Mouse (Mus musculus) CH12.LX (cell line): Measurements from ENCODE around the gene Thy1. TPM values are rescaled to one million over a fixed set of nuclear protein-coding genes. Genes with fewer than 3 reads are reported as not detected.

Experiments
- DNase-seq: peaks from one replicate; pipeline ENCODE4 v3.0.0-alpha.2; 2013; ENCODE audit errors: extremely low read depth
- H3K27ac ChIP-seq: 2 replicates; pipeline ENCODE4 v1.5.1; 2012; ENCODE audit warnings: low read depth, mild to moderate bottlenecking, control low read depth, moderate library complexity; ENCODE audit not compliant: insufficient read depth
- H3K27me3 ChIP-seq: replicated peaks from 2 replicates; pipeline ENCODE3; 2012; ENCODE audit warnings: inconsistent platforms
- H3K36me3 ChIP-seq, 2 experiments: replicated peaks in 1 of 2; 2 replicates each; pipeline versions ENCODE3 to v1.6.1; 2012; ENCODE audit warnings: inconsistent platforms in 1 of 2, low read length in 1 of 2, mild to moderate bottlenecking in 1 of 2, mixed read lengths in 1 of 2, moderate library complexity in 1 of 2; ENCODE audit not compliant: control insufficient read depth in 1 of 2, insufficient read depth in 1 of 2
- H3K4me1 ChIP-seq, 2 experiments: 2 replicates each; pipeline ENCODE4 v1.6.1; 2012; ENCODE audit warnings: inconsistent platforms in 1 of 2, moderate library complexity in 1 of 2; ENCODE audit not compliant: insufficient read depth in 2 of 2, control insufficient read depth in 1 of 2
- H3K4me2 ChIP-seq: 2 replicates; pipeline ENCODE4 v1.6.1; 2012; ENCODE audit warnings: low read depth, mild to moderate bottlenecking, control low read depth; ENCODE audit not compliant: poor library complexity, insufficient read depth, severe bottlenecking
- H3K4me3 ChIP-seq, 3 experiments: fragments of 150-350 bp in 1 of 3; sonication (generic) in 1 of 3; replicated peaks in 1 of 3; 2 replicates each; pipeline versions ENCODE3 to v1.5.1; 2011 to 2012; ENCODE audit warnings: low read depth in 2 of 3, low read length in 2 of 3, mild to moderate bottlenecking in 2 of 3, moderate library complexity in 2 of 3, control low read depth in 1 of 3, improper control_type of control experiment in 1 of 3, inconsistent platforms in 1 of 3, mixed read lengths in 1 of 3; ENCODE audit not compliant: poor library complexity in 1 of 3
- H3K79me2 ChIP-seq: replicated peaks from 2 replicates; pipeline ENCODE4 v1.6.1; 2012; ENCODE audit warnings: mild to moderate bottlenecking, moderate library complexity; ENCODE audit not compliant: control insufficient read depth, poor library complexity, insufficient read depth, severe bottlenecking; ENCODE audit errors: extremely low read depth
- H3K9ac ChIP-seq: 2 replicates; pipeline ENCODE4 v1.6.1; 2012; ENCODE audit warnings: low read depth, mild to moderate bottlenecking, control low read depth, moderate library complexity; ENCODE audit not compliant: insufficient read depth
- H3K9me3 ChIP-seq: replicated peaks from 2 replicates; pipeline ENCODE3; 2012; ENCODE audit warnings: low read length, inconsistent platforms, mixed read lengths
- BHLHE40 ChIP-seq: IDR thresholded peaks from 2 replicates; pipeline ENCODE4 v1.6.1; 2011; ENCODE audit warnings: mild to moderate bottlenecking, low read depth, low read length, improper control_type of control experiment
- CHD2 ChIP-seq: IDR thresholded peaks from 2 replicates; pipeline ENCODE4 v1.6.1; 2011; ENCODE audit warnings: low read length, improper control_type of control experiment
- CTCF ChIP-seq, 2 experiments: IDR thresholded peaks in 1 of 2; conservative IDR thresholded peaks in 1 of 2; 2 replicates each; pipeline ENCODE4 v1.5.1; 2011 to 2012; ENCODE audit warnings: low read depth in 2 of 2, low read length in 2 of 2, improper control_type of control experiment in 1 of 2, inconsistent platforms in 1 of 2, mild to moderate bottlenecking in 1 of 2, moderate library complexity in 1 of 2
- E2F4 ChIP-seq: IDR thresholded peaks from 2 replicates; pipeline ENCODE4 v1.6.1; 2011; ENCODE audit warnings: low read depth, low read length, improper control_type of control experiment; ENCODE audit not compliant: insufficient replicate concordance
- ELF1 ChIP-seq: IDR thresholded peaks from 2 replicates; pipeline ENCODE4 v1.6.1; 2014; ENCODE audit warnings: low read depth, mild to moderate bottlenecking, inconsistent platforms, low read length, improper control_type of control experiment
- EP300 ChIP-seq: IDR thresholded peaks from 2 replicates; pipeline ENCODE4 v1.6.1; 2011; ENCODE audit warnings: low read length, improper control_type of control experiment
- ETS1 ChIP-seq: conservative IDR thresholded peaks from 2 replicates; pipeline ENCODE4 v1.6.1; 2012; ENCODE audit warnings: low read depth, mild to moderate bottlenecking, inconsistent platforms, low read length, improper control_type of control experiment, moderate library complexity
- GABPA ChIP-seq: IDR thresholded peaks from 2 replicates; pipeline ENCODE4 v1.6.1; 2012; ENCODE audit warnings: low read depth, low read length, improper control_type of control experiment, inconsistent platforms; ENCODE audit not compliant: insufficient replicate concordance
- KAT2A ChIP-seq: IDR thresholded peaks from 2 replicates; pipeline ENCODE4 v1.6.1; 2012; ENCODE audit warnings: low read length, improper control_type of control experiment, inconsistent platforms; ENCODE audit not compliant: insufficient replicate concordance
- MAFK ChIP-seq: IDR thresholded peaks from 2 replicates; pipeline ENCODE4 v1.6.1; 2011; ENCODE audit warnings: low read length, improper control_type of control experiment; ENCODE audit not compliant: insufficient replicate concordance
- MEF2A ChIP-seq: IDR thresholded peaks from 2 replicates; pipeline ENCODE4 v1.6.1; 2014; ENCODE audit warnings: low read depth, mild to moderate bottlenecking, inconsistent platforms, low read length, improper control_type of control experiment, borderline replicate concordance
- MXI1 ChIP-seq: IDR thresholded peaks from 2 replicates; pipeline ENCODE4 v1.6.1; 2011; ENCODE audit warnings: mild to moderate bottlenecking, low read depth, low read length, improper control_type of control experiment
- NELFE ChIP-seq: IDR thresholded peaks from 2 replicates; pipeline ENCODE4 v1.6.1; 2011; ENCODE audit warnings: low read depth, low read length, improper control_type of control experiment
- PAX5 ChIP-seq: IDR thresholded peaks from 2 replicates; pipeline ENCODE4 v1.6.1; 2012; ENCODE audit warnings: low read length, inconsistent platforms, mixed read lengths
- POLR2A ChIP-seq: IDR thresholded peaks from 2 replicates; pipeline ENCODE4 v1.6.1; 2011; ENCODE audit warnings: low read depth, mild to moderate bottlenecking, improper control_type of control experiment, low read length
- POLR2AphosphoS2 ChIP-seq: IDR thresholded peaks from 2 replicates; pipeline ENCODE4 v1.6.1; 2011; ENCODE audit warnings: low read depth, low read length, improper control_type of control experiment
- RCOR1 ChIP-seq: conservative IDR thresholded peaks from 2 replicates; pipeline ENCODE4 v1.6.1; 2012; ENCODE audit warnings: low read depth, mild to moderate bottlenecking, inconsistent platforms, low read length, improper control_type of control experiment
- SIN3A ChIP-seq: IDR thresholded peaks from 2 replicates; pipeline ENCODE4 v1.6.1; 2012; ENCODE audit warnings: low read length, improper control_type of control experiment, inconsistent platforms
- SMC3 ChIP-seq: IDR thresholded peaks from 2 replicates; pipeline ENCODE4 v1.6.1; 2011; ENCODE audit warnings: low read depth, low read length, improper control_type of control experiment
- TBP ChIP-seq: conservative IDR thresholded peaks from 2 replicates; pipeline ENCODE4 v1.6.1; 2011; ENCODE audit warnings: low read depth, low read length, improper control_type of control experiment
- TCF12 ChIP-seq: IDR thresholded peaks from 2 replicates; pipeline ENCODE4 v1.6.1; 2014; ENCODE audit warnings: low read depth, mild to moderate bottlenecking, inconsistent platforms, low read length, improper control_type of control experiment
- UBTF ChIP-seq: IDR thresholded peaks from 2 replicates; pipeline ENCODE4 v1.6.1; 2012; ENCODE audit warnings: low read depth, mild to moderate bottlenecking, inconsistent platforms, low read length, improper control_type of control experiment, moderate library complexity
- USF1 ChIP-seq: IDR thresholded peaks from 2 replicates; pipeline ENCODE4 v1.6.1; 2014; ENCODE audit warnings: low read depth, mild to moderate bottlenecking, inconsistent platforms, low read length, improper control_type of control experiment
- ZC3H11A ChIP-seq: IDR thresholded peaks from 2 replicates; pipeline ENCODE4 v1.6.1; 2012; ENCODE audit warnings: low read depth, mild to moderate bottlenecking, inconsistent platforms, low read length, improper control_type of control experiment
- ZKSCAN1 ChIP-seq: IDR thresholded peaks from 2 replicates; pipeline ENCODE4 v1.6.1; 2012; ENCODE audit warnings: low read depth, inconsistent platforms, low read length, improper control_type of control experiment, borderline replicate concordance
- ZNF384 ChIP-seq: IDR thresholded peaks from 2 replicates; pipeline ENCODE4 v1.6.1; 2012; ENCODE audit warnings: low read depth, low read length, improper control_type of control experiment, inconsistent platforms
- dilution Hi-C: fragments of 300-500 bp; cut with MboI; formaldehyde crosslinking; loops from 2 replicates; pipeline ENCODE4 v1.14.3; 2020; ENCODE audit warnings: low sequenced_read_pairs; ENCODE audit not compliant: extremely low pct_unique_long_range_greater_than_20kb, extremely low pct_ligation_motif_present
- in situ Hi-C: fragments of 300-500 bp; cut with MboI; formaldehyde crosslinking; loops from 3 replicates; pipeline ENCODE4 v1.14.3; 2019; ENCODE audit warnings: low sequenced_read_pairs, low pct_ligation_motif_present, low pct_unique_long_range_greater_than_20kb, mixed read lengths
- polyA plus RNA-seq: library from polyadenylated mRNA; unstranded; fragments of >175 nt; gene quantifications from 2 replicates; pipeline ENCODE4 v1.2.1, GENCODE M21; 2012; ENCODE audit warnings: low read depth; ENCODE audit not compliant: insufficient read length
- total RNA-seq, 2 experiments: library from RNA; depleted of rRNA; stranded (reverse); fragments of 300-350 nt in 1 of 2; fragments of >200 nt in 1 of 2; gene quantifications; 2 replicates each; pipeline ENCODE4 v1.2.3; 2012 to 2014

The Thy1 gene
- total and polyA plus RNA-seq, 3 experiments, result not detected

GRCm38 (mm10) chr9:44007991-44008390, 35.2 kb upstream of the Thy1 start (continued):
- TF ChIP-seq RCOR1, result no peak

- dilution Hi-C loops, result no loop called here
- in situ Hi-C loops, result no loop called here
Measured at GRCm38 (mm10) chr9:44010900-44011299, 32.3 kb upstream of the Thy1 start.

GRCm38 (mm10) chr9:44011668-44012067, 31.5 kb upstream of the Thy1 start:
- in situ Hi-C loops, result no loop called here

More at GRCm38 (mm10) chr9:44010900-44011299, 32.3 kb upstream of the Thy1 start:
- no peak for DNase-seq
- Histone ChIP-seq H3K79me2 (no peaks in the 10 kb centered on the region), H3K27ac (no peak overlapping the region), H3K9ac (no peak overlapping the region), H3K4me2 (no peak overlapping the region), H3K9me3 (peaks cover 3% of the 10 kb centered on the region), H3K27me3 (peaks cover 41% of the 10 kb centered on the region), H3K4me1 (peaks cover 0 to 23% of the 10 kb centered on the region in 2 experiments; a peak in 2 of 4 replicates), H3K36me3 (no peaks in the 10 kb centered on the region)
- TF ChIP-seq CTCF (conservative IDR thresholded peaks at IDR 0.05 in 1 of 2, IDR thresholded peaks at IDR 0.05 in 1 of 2; ENCODE audit: low read depth in 2 of 2, low read length in 2 of 2) (peak in 1 of 2 experiments; percentile 36; a peak in 2 of 4 replicates), UBTF (no peak)
- TF ChIP-seq, all 38 proteins: peak for 1
- H3K4me3 ChIP-seq, result no peak overlapping the region

GRCm38 (mm10) chr9:44012164-44012563, 31.0 kb upstream of the Thy1 start:
- Histone ChIP-seq H3K4me2 (no peak overlapping the region), H3K9me3 (peaks cover 3% of the 10 kb centered on the region), H3K4me1 (peaks cover 0 to 23% of the 10 kb centered on the region in 2 experiments; a peak in 2 of 4 replicates), H3K79me2 (no peaks in the 10 kb centered on the region)
- TF ChIP-seq SIN3A (no peak), CHD2 (no peak), KAT2A (no peak), BHLHE40 (0 out of 2 replicates have a peak, but pooled peaks have one; percentile 14), PAX5 (no peak), MAFK (no peak), ZC3H11A (no peak), ETS1 (peak; percentile 20; the same call in 1 of the 2 replicates), MXI1 (no peak), SMC3 (no peak), ZKSCAN1 (no peak), EP300 (0 out of 2 replicates have a peak, but pooled peaks have one; percentile 47), NELFE (no peak), TCF12 (peak; percentile 70; the same call in 1 of the 2 replicates), GABPA (no peak)
- TF ChIP-seq, all 38 proteins: peak for 4
- in situ Hi-C loops, result no loop called here
- dilution Hi-C loops, result no loop called here
- Histone ChIP-seq H3K4me3 (no peak overlapping the region), H3K27ac (no peak overlapping the region), H3K9ac (no peak overlapping the region), H3K36me3 (no peaks in the 10 kb centered on the region), H3K27me3 (peaks cover 45% of the 10 kb centered on the region)
- peak; percentile 30 for DNase-seq

More at GRCm38 (mm10) chr9:44011668-44012067, 31.5 kb upstream of the Thy1 start:
- Histone ChIP-seq H3K9ac (no peak overlapping the region), H3K4me1 (peaks cover 0 to 23% of the 10 kb centered on the region in 2 experiments; a peak in 2 of 4 replicates), H3K36me3 (no peaks in the 10 kb centered on the region), H3K4me3 (no peak overlapping the region), H3K4me2 (no peak overlapping the region), H3K79me2 (no peaks in the 10 kb centered on the region), H3K9me3 (peaks cover 3% of the 10 kb centered on the region), H3K27me3 (peaks cover 45% of the 10 kb centered on the region), H3K27ac (no peak overlapping the region)
- dilution Hi-C loops, result no loop called here
- no peak for DNase-seq
- TF ChIP-seq POLR2AphosphoS2, result no peak
- TF ChIP-seq MXI1, result no peak
- no peak for TF ChIP-seq USF1
- TF ChIP-seq POLR2A, result no peak
- TF ChIP-seq ZNF384, result no peak
- no peak for TF ChIP-seq E2F4
- TF ChIP-seq ELF1, result no peak
- TF ChIP-seq PAX5, result no peak
- no peak for TF ChIP-seq UBTF
- no peak for TF ChIP-seq TBP
- no peak for TF ChIP-seq MEF2A
- TF ChIP-seq NELFE, result no peak
